Mouse (Mus musculus) kidney, adult 2 months (tissue): ENCODE measurements around the gene Fam168b. TPM values are rescaled to one million over a fixed set of nuclear protein-coding genes. Genes with fewer than 3 reads are reported as not detected.
A peak's percentile ranks its signal among the peaks of the same experiment; 100 is the strongest.

ENCODE experiments used
- DNase-seq: peaks from one replicate; pipeline ENCODE4 v3.0.0; 2021
- H3K27ac ChIP-seq: fragments of 200-500 bp; 2 replicates; pipeline ENCODE4 v1.5.1; 2012; ENCODE audit warnings: low read depth, low read length, control low read depth, inconsistent platforms; ENCODE audit not compliant: insufficient read depth
- H3K27me3 ChIP-seq: fragments of 200-500 bp; replicated peaks from 2 replicates; pipeline ENCODE4 v1.6.1; 2012; ENCODE audit warnings: mild to moderate bottlenecking, moderate library complexity, low read length, inconsistent platforms; ENCODE audit not compliant: control insufficient read depth, insufficient read depth
- H3K36me3 ChIP-seq: fragments of 200-500 bp; 2 replicates; pipeline ENCODE4 v1.6.1; 2012; ENCODE audit warnings: mild to moderate bottlenecking, moderate library complexity, low read length, inconsistent platforms; ENCODE audit not compliant: control insufficient read depth, insufficient read depth
- H3K4me1 ChIP-seq: fragments of 200-500 bp; 2 replicates; pipeline ENCODE4 v1.6.1; 2011; ENCODE audit warnings: low read length; ENCODE audit not compliant: control insufficient read depth, insufficient read depth
- H3K4me3 ChIP-seq: fragments of 200-500 bp; 2 replicates; pipeline ENCODE4 v1.5.1; 2011; ENCODE audit warnings: mild to moderate bottlenecking, low read depth, low read length, control low read depth; ENCODE audit not compliant: insufficient read depth
- CTCF ChIP-seq: fragments of 200-500 bp; conservative IDR thresholded peaks from 2 replicates; pipeline ENCODE4 v1.5.1; 2011; ENCODE audit warnings: low read depth, mild to moderate bottlenecking, control low read depth, low read length, moderate library complexity, mixed read lengths; ENCODE audit not compliant: insufficient read depth, insufficient read length
- POLR2A ChIP-seq: fragments of 200-500 bp; IDR thresholded peaks from one replicate; pipeline ENCODE4 v1.6.1; 2011; ENCODE audit warnings: low read depth, low read length, control low read depth
- WGBS: fragments of 180-500 bp; shearing (Covaris S2); methylation state at CpG from one replicate; pipeline ENCODE4 v1.1.7; 2018; 5-methylcytosine and 5-hydroxymethylcytosine counted together
- polyA plus RNA-seq: library from polyadenylated mRNA; depleted of rRNA; stranded (reverse); fragments of >200 nt; gene quantifications from 2 replicates; pipeline ENCODE4 v1.2.3, GENCODE M21; 2012

Gene Fam168b
- polyA plus RNA-seq, 1 experiment: 236 TPM

DNA sequence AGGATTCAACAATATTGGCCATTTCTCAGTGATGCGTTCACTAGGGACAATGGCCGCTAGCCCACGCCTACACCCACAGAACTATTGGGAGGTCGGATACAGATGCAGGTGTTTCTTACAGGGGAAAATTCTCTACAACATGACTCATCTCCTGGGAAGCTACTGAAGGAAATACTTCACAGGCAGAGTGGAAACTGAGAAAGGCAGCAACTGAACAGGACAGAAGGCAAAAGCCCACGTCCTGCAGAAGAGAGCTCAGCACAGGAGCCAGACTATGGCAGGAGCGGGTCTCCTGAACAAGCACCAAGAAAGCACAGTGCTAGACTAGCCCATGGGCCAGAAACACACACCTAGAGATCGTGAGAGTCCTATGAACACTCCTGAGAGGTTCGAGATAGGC is 18.7 kb downstream of the Fam168b start:
- no peak for DNase-seq
- no peaks in the 10 kb centered on the region; the same call in 1 of the 2 replicates for H3K36me3 ChIP-seq
- 77% methylated on average over 8 of the region's 8 CpGs for WGBS

DNA sequence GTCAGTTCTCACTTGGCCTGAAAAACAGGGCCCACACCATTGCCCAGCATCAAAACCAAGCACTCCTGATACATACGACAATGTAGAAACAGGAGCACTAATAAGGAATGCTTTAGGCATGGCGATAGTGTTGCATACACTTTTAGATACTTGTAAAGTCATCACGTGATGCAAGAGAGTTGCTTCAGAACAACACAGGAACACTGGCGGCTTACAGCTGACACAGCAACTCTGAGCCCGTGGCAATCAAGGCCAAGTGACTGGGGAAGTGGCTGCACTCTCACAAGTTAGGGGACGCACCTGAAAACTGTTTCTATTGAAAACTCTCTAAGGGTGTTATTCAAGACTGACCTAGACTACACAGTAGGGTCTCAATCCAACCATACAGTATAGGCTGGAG is 19.5 kb downstream of the Fam168b start:
- peaks cover 10% of the 10 kb centered on the region for H3K4me1 ChIP-seq
- no peak overlapping the region for H3K27ac ChIP-seq
- H3K4me3 ChIP-seq: no peak overlapping the region
- H3K27me3 ChIP-seq: no peaks in the 10 kb centered on the region
- no peak for TF ChIP-seq CTCF
- no peak for TF ChIP-seq POLR2A
- DNase-seq: peak; percentile 40
- H3K36me3 ChIP-seq: no peaks in the 10 kb centered on the region; the same call in 1 of the 2 replicates
- 72% methylated on average over 6 of the region's 6 CpGs for WGBS

More for the DNA sequence above, 18.7 kb downstream of the Fam168b start:
- Histone ChIP-seq H3K4me1 (peaks cover 15% of the 10 kb centered on the region), H3K27me3 (no peaks in the 10 kb centered on the region), H3K4me3 (no peak overlapping the region), H3K27ac (no peak overlapping the region)
- no peak for TF ChIP-seq CTCF

DNA sequence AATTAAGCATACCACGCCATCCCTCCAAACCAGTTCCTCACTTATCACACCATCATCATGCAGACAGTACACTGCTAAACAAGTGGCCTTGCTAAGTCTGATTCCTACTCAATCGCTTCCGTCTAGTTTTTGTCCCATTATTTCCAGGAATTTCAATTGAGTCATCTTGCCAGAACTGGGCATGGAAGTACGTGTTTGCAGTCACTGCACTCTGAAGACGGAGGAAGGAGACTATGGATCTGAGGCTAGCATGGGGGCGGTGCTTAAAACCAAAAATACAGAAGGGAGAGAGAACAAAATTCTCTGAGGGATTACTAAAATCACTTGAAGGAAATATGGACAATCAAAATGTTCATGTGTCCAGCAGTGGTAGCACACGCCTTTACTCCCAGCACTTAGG is 20.1 kb downstream of the Fam168b start:
- TF ChIP-seq CTCF (no peak), POLR2A (no peak)
- WGBS: 92% methylated on average over 7 of the region's 7 CpGs
- peaks cover 5% of the 10 kb centered on the region for H3K4me1 ChIP-seq
- H3K27me3 ChIP-seq: no peaks in the 10 kb centered on the region
- no peak overlapping the region for H3K4me3 ChIP-seq
- DNase-seq: no peak
- no peaks in the 10 kb centered on the region; the same call in 1 of the 2 replicates for H3K36me3 ChIP-seq
- H3K27ac ChIP-seq: no peak overlapping the region

DNA sequence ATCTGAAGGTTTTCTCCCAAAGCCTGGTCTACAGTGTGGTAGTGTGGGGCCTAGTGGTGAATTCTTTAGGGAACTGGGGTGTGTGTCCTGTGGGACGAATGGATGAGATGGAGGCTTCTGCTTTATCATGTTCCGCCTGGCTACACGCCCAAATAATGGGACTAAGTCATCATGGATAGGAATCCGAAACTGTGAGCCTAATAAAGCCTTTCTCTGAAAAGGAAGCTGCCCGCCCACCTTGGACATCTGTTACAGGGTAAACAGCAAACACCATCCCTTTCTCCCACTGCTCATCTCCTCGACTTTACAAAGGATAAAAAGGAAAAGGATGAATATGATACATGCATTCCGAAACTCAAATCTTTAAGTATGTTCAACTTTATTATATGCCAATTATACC is 20.9 kb downstream of the Fam168b start:
- H3K27me3 ChIP-seq: no peaks in the 10 kb centered on the region
- no peaks in the 10 kb centered on the region; the same call in 1 of the 2 replicates for H3K36me3 ChIP-seq
- no peak overlapping the region for H3K27ac ChIP-seq
- TF ChIP-seq POLR2A (no peak), CTCF (no peak)
- no peak for DNase-seq
- no peak overlapping the region for H3K4me3 ChIP-seq
- 91% methylated on average over 7 of the region's 7 CpGs for WGBS
- 0 out of 2 replicates have a peak, but pooled peaks cover 3% of the 10 kb centered on the region for H3K4me1 ChIP-seq

DNA sequence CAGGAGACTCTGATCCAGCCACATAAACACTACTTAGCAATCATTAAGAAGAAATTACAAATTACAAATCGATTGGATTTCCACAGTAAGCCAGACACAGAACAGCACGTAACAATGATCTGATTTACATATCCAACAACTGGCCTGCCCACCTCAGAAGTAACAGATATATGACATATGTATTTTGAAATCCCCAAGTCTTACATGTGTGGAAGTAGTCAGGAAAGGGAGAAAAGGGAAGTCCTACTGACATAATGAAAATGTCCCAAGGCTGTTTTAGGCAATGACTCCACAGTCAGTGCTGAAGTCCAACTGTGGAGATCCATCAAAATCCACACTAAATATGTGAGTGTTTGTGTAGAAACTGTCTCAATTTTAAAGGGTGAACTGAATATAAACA is 21.5 kb downstream of the Fam168b start:
- H3K4me3 ChIP-seq: no peak overlapping the region
- 90% methylated on average over 2 of the region's 2 CpGs for WGBS
- H3K4me1 ChIP-seq: 0 out of 2 replicates have a peak, but pooled peaks cover 3% of the 10 kb centered on the region
- H3K27ac ChIP-seq: no peak overlapping the region
- TF ChIP-seq CTCF: no peak
- no peak for TF ChIP-seq POLR2A
- H3K27me3 ChIP-seq: no peaks in the 10 kb centered on the region
- no peaks in the 10 kb centered on the region; the same call in 1 of the 2 replicates for H3K36me3 ChIP-seq
- no peak for DNase-seq

DNA sequence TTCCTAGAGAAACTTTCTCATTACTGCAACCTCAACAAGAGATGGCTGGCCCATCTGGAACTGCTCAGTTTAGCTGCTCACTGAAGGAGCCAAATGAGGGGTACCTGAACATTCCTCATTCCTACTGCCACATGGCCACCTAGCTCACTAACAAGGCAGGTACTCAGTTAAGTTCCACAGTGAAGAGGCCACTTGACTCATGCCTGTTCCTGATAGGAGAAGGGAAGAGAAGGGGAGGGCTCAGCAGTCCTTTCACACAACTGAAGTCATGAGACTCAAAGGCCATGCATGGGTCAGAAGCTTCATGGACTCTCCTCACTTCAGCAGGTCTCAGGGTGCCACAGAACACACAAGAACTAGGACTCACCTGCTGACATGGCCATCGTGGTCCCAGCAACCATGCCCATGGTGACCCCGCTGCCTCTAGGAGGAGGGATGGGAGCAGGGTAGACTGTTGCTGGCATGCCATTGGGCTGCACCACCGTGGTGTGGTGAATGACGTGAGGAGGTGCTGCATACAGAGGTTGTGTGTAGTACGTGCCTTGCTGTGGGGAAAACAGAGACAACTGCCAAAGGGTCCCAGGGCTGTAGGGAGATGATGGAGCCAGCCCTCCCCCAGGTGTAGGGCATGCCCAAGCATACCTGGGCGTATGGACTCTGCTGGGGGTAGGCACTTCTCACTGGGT is 23.5 kb downstream of the Fam168b start:
- TF ChIP-seq CTCF (no peak), POLR2A (no peak)
- no peaks in the 10 kb centered on the region; the same call in 1 of the 2 replicates for H3K36me3 ChIP-seq

DNA sequence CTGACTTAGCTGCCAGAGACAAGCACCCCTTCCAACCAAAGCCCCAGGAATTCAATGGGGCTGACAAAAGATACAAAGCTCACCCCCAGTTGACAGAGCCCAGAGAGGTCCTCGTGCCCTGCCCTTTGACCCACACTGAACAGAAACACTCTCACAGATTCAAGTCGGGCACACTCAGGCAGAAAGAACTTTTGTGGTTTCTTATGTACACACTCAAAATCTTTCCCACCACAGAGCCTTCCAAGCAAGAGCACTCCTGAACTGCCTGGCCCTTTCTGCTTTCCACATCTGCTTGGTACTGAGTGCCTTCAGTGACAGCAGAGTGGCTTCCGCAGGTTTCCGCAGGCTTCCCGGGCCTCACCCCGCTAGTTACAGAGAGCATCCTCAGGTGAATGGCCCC is 27.0 kb downstream of the Fam168b start:
- Histone ChIP-seq H3K27ac (no peak overlapping the region), H3K36me3 (no peaks in the 10 kb centered on the region), H3K27me3 (no peaks in the 10 kb centered on the region), H3K4me1 (no peaks in the 10 kb centered on the region), H3K4me3 (no peak overlapping the region)
- WGBS: 82% methylated on average over 6 of the region's 6 CpGs
- no peak for DNase-seq
- no peak for TF ChIP-seq POLR2A
- no peak for TF ChIP-seq CTCF

More for the DNA sequence above, 23.5 kb downstream of the Fam168b start:
- WGBS: 90% methylated on average over 6 of the region's 6 CpGs
- DNase-seq: no peak
- Histone ChIP-seq H3K27me3 (no peaks in the 10 kb centered on the region), H3K4me1 (0 out of 2 replicates have a peak, but pooled peaks cover 3% of the 10 kb centered on the region), H3K4me3 (no peak overlapping the region), H3K27ac (no peak overlapping the region)
